Mouse (Mus musculus) kidney, postnatal 36 days (tissue): Measurements from ENCODE around the gene Dpm1.
A peak's percentile ranks its signal among the peaks of the same experiment; 100 is the strongest.

Experiments
- DNase-seq, 2 experiments: peaks; one replicate each; pipeline ENCODE4 v3.0.0; 2021 to 2022; ENCODE audit warnings: mixed read lengths in 2 of 2

The Dpm1 gene

GRCm38 (mm10) chr2:168166750-168167460 is 63.5 kb downstream of the Dpm1 start:
- peak; percentile 66 to 81 for DNase-seq

- peak in 1 of 2 experiments; percentile 61 for DNase-seq
Measured at GRCm38 (mm10) chr2:168161978-168162377, 68.4 kb downstream of the Dpm1 start.

DNA sequence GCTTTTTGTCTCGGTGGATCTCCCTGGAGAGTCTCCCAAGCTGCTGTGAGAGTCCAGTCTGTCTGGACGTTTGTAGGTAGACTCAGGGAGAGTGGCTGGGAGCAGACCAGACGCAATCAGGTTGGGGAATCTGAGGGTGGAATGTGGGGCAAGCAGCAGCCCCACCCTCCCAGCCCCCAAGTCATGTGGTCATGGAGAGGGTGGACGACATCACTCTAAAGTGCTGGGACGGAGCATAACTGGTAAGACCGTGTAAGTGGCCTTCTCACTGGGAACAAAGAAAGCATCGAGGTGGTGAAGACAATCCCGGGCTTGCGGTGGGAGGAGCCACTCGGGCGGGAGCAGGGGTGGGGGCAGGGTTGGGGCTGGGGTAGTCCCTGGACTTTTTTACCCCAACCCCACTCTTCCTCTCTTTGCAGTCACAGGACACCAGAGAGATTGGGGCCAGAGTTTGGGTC is 68.8 kb downstream of the Dpm1 start:
- no peak for DNase-seq

GRCm38 (mm10) chr2:168160370-168160930 is 69.9 kb downstream of the Dpm1 start:
- DNase-seq = peak in 1 of 2 experiments; percentile 27
